Mouse (Mus musculus): Measurements from ENCODE around the gene Mrps26.

Gene Mrps26

GRCm38 (mm10) chr2:130576564-130576963 is 13.0 kb downstream of the Mrps26 start:
- DNase-seq: peak; percentile 33 to 53

DNA sequence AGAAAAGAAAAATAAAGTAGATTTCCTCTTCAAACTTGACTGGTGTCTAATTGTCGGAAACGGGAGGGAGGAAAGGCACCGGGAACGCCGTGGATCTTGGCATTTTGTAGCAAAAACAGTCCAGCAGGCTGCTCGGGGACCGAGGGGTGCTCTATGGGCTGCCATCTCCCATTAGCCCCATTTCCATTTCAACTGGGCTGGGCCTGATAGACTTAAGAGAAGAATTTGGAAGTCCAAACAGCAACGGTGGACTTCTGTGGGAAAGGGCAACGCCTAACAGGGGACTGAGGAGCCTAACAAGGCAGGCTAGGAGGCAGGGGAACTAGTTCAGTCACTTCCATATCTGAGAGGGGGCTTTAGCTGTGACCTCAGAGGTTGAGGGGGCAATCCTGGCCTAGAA is 13.5 kb downstream of the Mrps26 start:
- no peak for DNase-seq

GRCm38 (mm10) chr2:130577632-130578031 is 14.1 kb downstream of the Mrps26 start:
- peak; percentile 63 to 70 for DNase-seq

GRCm38 (mm10) chr2:130578148-130578547 is 14.6 kb downstream of the Mrps26 start:
- DNase-seq: peak; percentile 73 to 75

- DNase-seq: no peak
Measured at GRCm38 (mm10) chr2:130579791-130580190, 16.2 kb downstream of the Mrps26 start.

DNA sequence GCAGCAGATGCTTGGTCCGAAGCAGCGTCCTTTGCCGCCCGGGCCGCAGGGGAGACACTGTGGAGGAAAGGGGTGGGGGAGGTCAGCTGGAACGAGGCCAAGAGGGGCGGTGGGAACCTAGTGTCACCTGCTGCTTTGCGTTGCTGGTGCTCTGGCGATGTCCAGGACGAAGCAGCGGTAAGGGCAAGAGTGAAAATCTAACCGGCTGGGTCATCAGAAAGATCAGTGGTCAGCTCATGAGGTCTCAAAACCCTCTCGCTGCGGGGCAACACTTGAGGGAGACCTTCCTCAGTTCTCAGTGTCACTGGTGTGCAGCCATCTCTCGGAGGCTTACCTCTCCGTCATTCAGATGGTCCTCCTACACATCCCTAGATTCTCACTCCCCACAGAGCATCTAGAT is 17.7 kb downstream of the Mrps26 start:
- no peak for DNase-seq

GRCm38 (mm10) chr2:130582552-130582951 is 19.0 kb downstream of the Mrps26 start, which contains the start of gene Avp:
TSS of gene Avp (minus strand) at chr2:130582554.
- DNase-seq: no peak

DNA sequence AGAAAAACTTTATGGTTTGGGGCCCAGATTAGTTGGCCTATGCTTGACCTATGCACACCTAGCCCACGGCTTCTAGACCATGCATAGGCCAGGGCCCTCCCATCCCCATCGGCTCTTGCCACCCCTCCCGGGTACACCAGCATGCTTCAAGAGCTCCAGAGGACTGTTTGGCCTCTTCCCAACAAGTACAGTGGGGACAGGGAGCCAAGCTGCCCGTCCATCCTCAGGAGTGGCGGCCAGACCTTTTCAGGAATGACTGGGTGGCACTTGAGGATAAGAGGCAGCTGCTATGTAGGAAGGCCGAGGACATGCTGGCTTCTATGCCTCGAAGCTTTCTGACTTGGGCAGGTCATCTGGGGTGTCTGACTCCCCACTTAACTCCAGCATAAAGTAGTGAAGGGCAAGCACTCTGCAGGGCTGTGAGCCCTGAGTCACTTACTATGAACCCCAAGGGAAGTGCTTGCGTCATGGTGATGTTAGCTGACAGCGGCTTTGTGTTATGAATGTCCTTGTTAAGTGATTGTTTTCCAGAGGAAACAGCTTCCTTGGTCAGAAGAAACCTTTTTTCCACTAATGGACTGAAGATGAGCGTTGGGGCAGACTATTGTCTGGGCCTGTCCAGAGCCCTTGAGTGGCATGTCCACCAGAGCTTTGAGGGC is 20.5 kb downstream of the Mrps26 start:
- DNase-seq: no peak

DNA sequence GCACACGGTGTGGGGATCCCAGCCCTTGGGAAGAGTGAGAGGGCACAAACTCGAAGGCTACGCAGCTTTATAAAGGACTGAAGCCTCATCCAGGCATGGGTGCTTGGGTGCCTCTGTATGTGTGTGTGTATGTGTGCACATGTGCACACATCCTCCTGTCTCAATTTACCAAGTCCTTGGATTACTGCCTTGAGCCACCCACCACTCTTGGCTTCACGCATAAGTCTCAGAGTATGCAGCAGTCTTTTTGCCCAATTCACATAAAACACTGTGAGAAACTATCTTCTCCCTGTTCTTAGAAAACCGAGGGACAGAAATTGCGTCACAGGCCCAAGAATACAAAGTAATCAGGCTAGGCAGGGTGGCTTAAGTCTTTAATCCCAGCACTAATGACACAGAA is 22.5 kb downstream of the Mrps26 start:
- no peak for DNase-seq

- no peak for DNase-seq
Measured at GRCm38 (mm10) chr2:130588373-130588772, 24.8 kb downstream of the Mrps26 start.

- DNase-seq: no peak
Measured at GRCm38 (mm10) chr2:130589157-130589556, 25.6 kb downstream of the Mrps26 start.

GRCm38 (mm10) chr2:130589761-130590160 is 26.2 kb downstream of the Mrps26 start:
- no peak for DNase-seq

DNA sequence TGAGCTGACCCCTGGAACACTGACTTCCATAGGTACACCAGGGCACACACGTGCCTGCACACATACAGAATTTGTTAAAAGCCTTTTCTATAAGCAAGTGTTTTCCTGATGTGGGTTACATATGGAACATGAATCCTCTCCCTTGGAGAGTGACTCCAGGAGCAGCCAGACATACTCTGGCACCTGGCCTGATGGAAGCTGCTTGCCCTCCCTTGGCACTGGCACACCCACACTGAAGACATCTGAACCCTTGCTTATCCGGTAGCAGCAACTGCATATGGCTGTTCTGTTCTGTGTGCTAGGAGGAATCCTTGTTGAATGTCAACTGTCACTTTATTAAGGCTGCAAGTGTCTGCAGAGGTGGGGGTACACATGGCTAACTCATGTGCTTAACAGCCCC is 27.5 kb downstream of the Mrps26 start:
- no peak for DNase-seq

GRCm38 (mm10) chr2:130595596-130595995 is 32.1 kb downstream of the Mrps26 start:
- no peak for DNase-seq

- DNase-seq: peak in 1 of 2 experiments; percentile 38
Measured at GRCm38 (mm10) chr2:130597601-130598010, 34.1 kb downstream of the Mrps26 start.

DNA sequence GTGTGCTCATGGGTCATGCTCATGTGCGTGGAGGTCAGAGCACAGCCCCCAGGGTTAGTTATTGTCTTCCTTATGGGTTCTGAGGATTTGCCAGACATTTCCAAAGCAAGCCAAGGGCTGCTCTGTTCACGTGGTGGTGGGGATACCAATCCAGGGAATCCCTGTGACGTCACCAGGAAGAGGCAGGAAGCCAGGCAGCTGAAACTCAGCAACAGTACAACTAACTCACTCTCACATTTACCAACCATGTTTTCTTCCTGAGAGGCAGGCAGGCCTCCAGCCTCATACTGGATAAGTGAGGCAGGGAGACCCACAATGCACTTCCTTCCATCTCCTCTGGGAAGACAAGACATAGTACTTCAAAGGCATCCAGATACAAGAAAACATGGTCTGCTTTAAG is 34.9 kb downstream of the Mrps26 start:
- DNase-seq: no peak

- DNase-seq: no peak
Measured at GRCm38 (mm10) chr2:130602195-130602594, 38.7 kb downstream of the Mrps26 start.

GRCm38 (mm10) chr2:130613091-130613490 is 49.5 kb downstream of the Mrps26 start:
- peak; percentile 58 to 65 for DNase-seq

Data from kidney, postnatal 4 days (tissue).